Mouse (Mus musculus) frontal cortex, postnatal 25 days (tissue): ENCODE measurements around the gene Tk1.

ENCODE experiments used
- DNase-seq, 2 experiments: peaks; one replicate each; pipeline ENCODE4 v3.0.0; 2022; ENCODE audit warnings: low spot score in 2 of 2

The Tk1 gene

GRCm38 (mm10) chr11:117825333-117826101 is at the start of gene Tk1, which contains the start of gene Afmid:
Tk1 (minus strand) TSS chr11:117826092.
Afmid (plus strand) TSS chr11:117825924.
- DNase-seq = no peak

- no peak for DNase-seq
Observed at GRCm38 (mm10) chr11:117875681-117876080, 49.8 kb upstream of the Tk1 start.

- DNase-seq = no peak
Observed at GRCm38 (mm10) chr11:117874419-117874818, 48.5 kb upstream of the Tk1 start.

DNA sequence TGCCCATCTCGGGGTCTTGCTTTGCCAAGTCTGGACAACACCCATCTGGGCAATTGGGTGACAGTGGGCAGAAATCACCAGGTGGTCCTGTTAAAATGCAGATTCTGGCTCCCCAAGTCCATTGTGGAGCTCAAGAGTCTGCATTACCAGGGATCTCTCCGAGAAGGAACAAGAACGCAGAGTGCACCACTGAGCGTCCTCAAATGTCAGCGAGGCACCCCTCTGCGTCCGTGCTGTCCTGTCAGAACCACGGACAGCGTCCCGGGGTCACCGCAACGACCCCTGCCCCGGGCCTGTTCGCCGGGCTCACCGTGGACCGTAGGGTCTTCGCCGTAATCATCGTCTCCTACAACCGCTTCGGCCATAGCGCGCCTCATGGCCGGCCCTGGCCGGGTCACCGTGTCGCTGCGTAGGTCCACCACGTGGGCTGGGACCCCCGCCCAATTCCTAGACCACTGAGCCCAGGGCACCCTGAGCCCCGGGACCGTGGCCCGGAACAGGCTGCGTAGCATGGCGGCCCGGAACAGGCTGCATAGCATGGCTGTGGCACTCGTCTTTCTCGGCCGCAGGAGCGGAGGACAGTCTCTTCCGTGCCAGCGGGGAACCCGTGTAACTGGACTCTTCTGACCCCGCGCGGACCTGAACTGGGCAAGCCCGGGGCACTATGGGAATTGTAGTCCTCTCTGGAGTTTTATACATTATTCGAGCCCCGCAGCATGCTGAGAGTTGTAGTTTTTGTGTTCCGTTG is 47.1 kb upstream of the Tk1 start, which contains the start of gene Tha1:
Gene Tha1 (minus strand): TSS at position 621 of the 748 bp plus-strand sequence.
- DNase-seq = peak; percentile 51 to 64

DNA sequence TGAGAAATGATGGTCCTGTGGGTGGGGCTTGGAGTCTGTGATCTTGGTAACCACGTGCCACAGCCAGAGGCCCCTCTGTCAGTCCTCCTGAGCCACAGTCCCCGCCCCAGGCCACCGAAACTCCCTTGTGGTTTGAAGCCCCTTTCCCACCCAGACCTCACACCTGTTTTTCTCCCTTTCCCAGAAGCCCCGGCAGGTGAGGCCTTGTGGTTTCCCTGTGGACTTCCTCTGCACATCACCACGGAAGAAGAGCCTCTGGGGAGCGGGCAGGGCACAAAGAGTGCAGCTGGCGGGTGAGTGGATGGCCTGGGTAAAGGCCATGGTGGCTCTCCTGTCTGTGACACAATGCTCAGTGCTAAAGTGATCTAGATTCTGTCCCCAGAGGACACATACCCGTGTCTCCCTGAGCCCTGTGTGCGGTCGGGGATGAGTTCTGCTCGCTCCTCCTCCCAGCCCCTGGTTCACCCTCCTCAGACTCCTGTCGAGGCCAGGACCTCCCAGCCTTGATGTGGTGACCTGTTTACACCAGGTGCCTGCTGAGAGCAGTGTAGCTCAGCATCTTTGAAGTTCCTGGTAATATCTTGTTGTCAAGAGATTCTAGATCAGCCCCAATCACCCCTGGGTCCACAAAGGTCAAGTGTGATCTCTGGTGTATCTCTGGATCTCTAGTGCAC is 46.2 kb upstream of the Tk1 start:
- DNase-seq = no peak

GRCm38 (mm10) chr11:117871376-117871775 is 45.5 kb upstream of the Tk1 start:
- no peak for DNase-seq

DNA sequence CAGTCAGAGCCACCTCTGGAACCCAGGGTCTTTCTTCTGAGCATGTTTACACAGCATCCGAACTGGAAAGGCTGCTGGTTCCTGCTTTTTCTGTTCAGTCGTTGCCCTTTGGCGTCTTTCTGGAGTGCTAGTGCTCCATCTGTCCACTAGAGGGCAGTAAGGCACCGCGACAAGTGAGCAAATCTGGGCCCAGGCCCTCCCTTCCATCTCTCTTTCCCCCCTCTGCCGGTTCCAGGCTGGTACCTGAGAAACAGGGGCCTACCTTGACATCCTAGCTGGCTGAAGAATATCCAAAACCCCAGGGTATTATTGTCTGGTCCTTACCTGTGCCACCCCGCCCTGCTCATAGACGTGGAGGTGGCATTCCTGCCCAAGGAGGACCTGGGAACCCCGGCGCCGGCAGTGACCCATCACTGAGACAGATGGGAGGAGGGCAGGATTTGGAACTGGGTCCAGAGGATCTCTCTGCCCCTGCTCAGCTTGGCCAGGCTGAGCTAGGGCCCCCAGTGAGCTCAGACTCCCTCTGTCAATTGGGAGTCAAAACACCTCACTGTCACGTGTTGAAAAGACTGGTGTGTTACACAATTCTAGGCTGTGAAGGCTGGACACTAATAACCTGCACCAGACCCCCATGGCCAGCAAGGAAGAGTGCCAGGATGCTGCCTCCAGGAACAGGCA is 44.9 kb upstream of the Tk1 start:
- peak; percentile 55 to 67 for DNase-seq

- DNase-seq = no peak
Observed at GRCm38 (mm10) chr11:117865988-117866387, 40.1 kb upstream of the Tk1 start.

DNA sequence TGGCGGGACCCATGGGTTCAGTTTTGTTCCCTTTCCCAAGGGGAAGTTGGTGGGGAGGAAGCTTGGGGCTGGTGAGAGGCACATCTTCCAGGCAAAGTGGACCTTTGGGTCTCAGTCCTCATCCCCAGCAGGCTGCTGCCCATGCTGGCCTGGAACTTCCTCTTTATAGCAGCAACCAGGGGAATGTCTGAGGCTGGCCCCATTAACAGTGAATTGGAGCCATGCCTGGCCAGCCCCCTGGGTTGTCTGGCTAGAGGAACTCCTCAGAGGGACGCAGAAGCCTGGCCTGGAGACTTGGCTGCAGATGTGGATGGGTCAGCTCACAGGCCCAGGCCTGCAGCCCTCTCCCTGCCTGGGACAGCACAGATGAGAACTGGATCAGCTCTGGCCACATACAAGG is 38.9 kb upstream of the Tk1 start:
- no peak for DNase-seq

DNA sequence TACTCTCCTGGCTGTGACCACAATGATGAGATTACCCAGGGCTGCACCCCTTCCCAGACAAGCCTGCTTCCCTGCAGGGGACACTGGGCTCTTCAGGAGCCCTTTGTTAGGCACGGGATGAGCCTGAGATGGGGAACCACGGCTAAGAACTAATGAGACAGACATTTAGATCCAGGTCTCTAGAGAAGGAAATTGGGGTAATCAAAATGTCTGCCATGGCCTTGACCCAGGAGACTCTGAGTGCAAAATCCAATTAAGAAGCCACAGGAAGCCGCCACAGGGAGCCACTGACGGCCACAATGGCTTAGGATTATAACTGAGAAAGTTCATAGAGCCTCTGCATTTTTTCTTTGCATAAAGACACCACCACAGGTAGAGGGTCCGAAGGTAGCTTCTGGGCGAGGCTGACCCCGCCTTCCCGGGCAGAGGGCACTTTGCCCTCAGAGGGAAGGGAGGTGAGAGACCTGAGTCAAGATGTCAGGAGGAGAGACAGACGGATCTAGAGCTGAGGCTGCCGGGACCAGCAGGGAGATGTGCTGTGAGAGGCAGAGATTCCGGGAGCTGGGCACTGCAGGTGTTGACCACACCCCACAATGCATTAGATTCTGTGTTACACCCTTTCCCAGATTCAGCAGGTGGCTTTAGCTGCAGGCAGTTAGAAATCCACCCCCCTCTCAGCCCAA is 37.4 kb upstream of the Tk1 start:
- DNase-seq = no peak

- no peak for DNase-seq
Observed at GRCm38 (mm10) chr11:117860601-117861000, 34.7 kb upstream of the Tk1 start, which contains the start of gene Tmem235. Tmem235 (plus strand) TSS chr11:117860752.

GRCm38 (mm10) chr11:117858392-117858791 is 32.5 kb upstream of the Tk1 start:
- DNase-seq = no peak

DNA sequence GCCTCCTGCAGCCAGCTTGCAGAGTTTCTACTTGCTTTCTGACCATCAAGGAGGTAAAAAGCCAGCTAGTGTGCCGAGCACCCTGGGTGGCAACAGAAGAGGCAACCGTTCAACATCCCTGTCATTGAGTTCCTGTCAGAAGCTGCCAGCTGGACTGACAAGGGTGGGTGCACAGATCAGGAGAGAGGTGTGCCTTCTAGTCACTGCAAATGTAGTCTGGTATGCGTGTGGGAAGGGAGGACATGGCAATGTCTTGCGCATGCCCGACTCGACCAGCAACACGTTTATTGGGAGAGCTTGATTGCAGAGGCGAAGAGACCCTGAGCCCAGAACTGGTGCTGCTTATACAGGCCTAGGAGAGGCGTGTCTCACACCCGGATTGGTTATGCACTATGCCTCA is 31.6 kb upstream of the Tk1 start:
- no peak for DNase-seq

DNA sequence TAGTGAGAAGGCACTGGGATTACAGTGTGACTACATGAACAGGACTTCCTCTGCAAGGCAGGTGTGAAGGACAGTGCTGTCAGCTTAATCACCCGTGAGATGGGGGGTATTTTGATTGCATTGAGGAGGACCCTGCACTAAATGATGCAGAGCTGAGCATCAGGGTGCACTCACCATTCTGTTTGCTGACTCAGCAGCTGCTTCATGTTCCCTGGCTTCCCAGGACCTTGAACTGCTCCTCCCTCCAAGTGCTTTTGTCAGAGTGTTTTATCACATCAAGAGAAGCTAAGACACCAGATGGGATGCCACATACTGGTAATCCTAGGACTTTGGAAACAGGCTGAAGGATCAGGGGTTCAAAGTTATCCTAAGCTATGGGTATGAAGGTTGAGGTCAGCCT is 30.1 kb upstream of the Tk1 start:
- no peak for DNase-seq

DNA sequence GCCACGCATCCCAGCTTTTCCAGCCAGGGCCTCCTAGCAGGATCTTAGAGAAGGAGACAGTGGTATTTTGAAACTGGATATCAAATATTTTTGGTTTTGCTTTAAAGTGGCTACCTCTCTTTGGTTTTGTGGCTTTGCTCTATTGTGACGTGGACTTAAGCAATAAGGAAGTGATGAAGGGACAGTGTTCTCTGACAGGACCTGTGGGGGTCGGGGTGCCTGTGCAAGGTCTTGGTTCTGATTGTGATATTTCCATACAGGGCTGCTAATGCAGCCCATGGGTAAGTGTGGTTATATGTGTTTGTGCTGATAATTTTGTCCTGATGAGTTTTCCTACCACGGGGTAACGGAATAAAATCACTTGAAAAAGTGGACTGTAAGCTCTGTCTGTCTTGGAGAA is 29.5 kb upstream of the Tk1 start:
- DNase-seq = no peak

- no peak for DNase-seq
Observed at GRCm38 (mm10) chr11:117854241-117854640, 28.3 kb upstream of the Tk1 start.

GRCm38 (mm10) chr11:117852875-117853274 is 27.0 kb upstream of the Tk1 start:
- no peak for DNase-seq

DNA sequence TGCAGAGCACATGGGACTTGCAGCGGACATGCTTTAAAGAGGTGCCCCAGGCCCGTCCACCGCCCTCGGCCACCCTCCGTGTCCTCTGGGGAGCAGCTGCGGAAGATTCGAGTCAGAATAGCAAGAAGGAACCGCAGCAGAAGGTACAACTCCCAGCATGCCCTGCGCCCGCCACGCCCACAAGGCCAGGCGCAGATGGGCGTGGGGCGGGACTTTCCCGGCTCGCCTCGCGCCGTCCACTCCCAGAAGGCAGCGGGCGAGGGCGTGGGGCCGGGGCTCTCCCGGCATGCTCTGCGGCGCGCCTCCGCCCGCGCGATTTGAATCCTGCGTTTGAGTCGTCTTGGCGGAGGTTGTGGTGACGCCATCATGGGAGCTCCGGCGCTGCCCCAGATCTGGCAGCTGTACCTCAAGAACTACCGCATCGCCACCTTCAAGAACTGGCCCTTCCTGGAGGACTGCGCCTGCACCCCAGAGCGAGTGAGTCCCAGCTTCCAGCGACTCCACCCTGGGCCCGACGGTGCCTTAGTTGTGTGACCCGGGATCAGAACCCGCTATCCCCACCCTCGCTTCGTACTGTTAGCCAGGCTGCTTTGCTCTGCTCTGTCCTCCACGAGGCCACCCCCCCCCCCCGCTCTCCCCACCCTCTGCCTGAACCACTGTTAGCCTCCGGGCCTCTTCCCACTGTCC is 23.2 kb upstream of the Tk1 start, which contains the start of gene Birc5:
Gene Birc5 (plus strand): TSS at position 267 of the 687 bp plus-strand sequence.
- DNase-seq = peak; percentile 91 to 92

DNA sequence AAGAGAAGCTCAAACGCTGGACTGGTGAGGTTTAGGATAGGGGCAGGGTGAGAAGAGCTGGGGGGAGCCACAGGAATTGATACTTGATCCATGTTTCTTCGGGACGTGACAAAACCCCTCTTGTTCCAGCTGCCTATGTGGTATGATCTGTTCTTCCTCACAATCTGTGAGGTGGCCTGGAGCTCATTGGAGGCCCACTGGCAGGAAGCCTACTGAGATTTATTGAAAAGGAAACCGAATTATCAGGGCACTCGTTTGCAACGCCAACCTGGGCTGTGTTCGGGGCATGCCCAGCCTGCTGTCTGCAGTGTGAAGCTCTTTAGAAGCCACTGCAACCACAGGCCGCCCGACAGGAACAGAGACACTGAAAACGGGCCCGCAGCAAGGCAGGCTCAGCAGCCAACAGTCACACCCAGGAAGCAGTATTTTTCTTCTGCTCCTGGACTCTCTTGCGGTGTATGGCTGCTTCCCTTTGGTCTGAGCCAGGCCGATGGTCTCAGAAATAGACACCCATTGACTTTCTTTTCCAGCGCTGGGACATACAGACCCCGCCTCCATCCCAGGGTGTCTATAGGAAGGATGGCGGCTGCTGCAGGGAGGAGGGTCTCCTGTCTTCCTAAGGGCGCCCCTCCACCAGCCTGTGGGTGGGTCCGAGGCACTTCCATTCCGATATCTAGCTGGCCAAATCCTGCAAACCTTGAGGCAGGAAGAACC is 22.5 kb upstream of the Tk1 start:
- peak in 1 of 2 experiments; percentile 41 for DNase-seq
